Mouse (Mus musculus) heart, adult 2 months (tissue): ENCODE measurements at regions not wholly inside any gene's neighbourhood (a gene's known extent, or its start where the extent isn't known, plus 50 kb on each side); places are given as distances from the start of the nearest gene placed in this dataset.

ENCODE experiments used
- CTCF ChIP-seq: fragments of 200-600 bp; IDR thresholded peaks from 2 replicates; pipeline ENCODE4 v1.8.1; 2022; ENCODE audit warnings: antibody characterized with exemption, mild to moderate bottlenecking, moderate library complexity
- EP300 ChIP-seq: fragments of 200-500 bp; IDR thresholded peaks from 2 replicates; pipeline ENCODE4 v1.6.1; 2011; ENCODE audit warnings: low read depth, low read length, control low read depth; ENCODE audit not compliant: insufficient read depth

DNA sequence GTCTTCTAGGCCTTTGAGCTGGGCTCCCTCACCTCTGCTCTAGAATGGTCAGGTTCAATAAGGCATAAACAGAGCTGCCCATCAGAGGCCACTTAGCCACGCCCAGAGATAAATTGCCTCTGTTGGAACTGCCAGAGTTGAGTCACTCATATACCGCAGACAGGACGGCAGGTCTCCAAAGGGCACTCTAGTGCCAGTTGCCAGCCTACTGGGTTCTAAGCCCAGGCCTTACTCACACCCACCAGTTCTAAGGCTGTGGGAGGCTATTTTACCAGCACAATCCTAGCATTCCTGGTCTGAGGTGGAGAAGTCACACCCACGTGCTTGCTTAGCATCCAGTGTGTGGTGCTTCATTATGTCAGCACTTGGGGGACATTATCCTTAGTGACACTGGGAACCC lies 50.6 kb upstream of the Pim1 start:
- TF ChIP-seq EP300: no peak
- no peak for TF ChIP-seq CTCF
